Mouse (Mus musculus) intestine, embryonic 14.5 days (tissue): ENCODE data around the gene Btnl4. TPM values are rescaled to one million over a fixed set of nuclear protein-coding genes. Genes with fewer than 3 reads are reported as not detected.

ENCODE experiments used
- ATAC-seq: fragments of 200-750 bp; cut with Nextera tagmentation; replicated peaks from 2 replicates; pipeline ENCODE4 v1.8.0; 2017; ENCODE audit warnings: low read depth, moderate number of reproducible peaks, moderate TSS enrichment, moderate library complexity; ENCODE audit not compliant: low FRiP score, low TSS enrichment
- DNase-seq: peaks from one replicate; pipeline ENCODE4 v3.0.0-alpha.2; 2018; ENCODE audit warnings: low spot score
- H3K27ac ChIP-seq: fragments of 300-500 bp; sonication (generic); 2 replicates; pipeline ENCODE4 v1.5.1; 2014; ENCODE audit warnings: low read depth, mild to moderate bottlenecking, control low read depth
- H3K27me3 ChIP-seq: fragments of 300-500 bp; sonication (generic); replicated peaks from 2 replicates; pipeline ENCODE4 v1.6.1; 2014; ENCODE audit warnings: low read length, control low read depth; ENCODE audit not compliant: control insufficient read depth, insufficient read depth
- H3K36me3 ChIP-seq: fragments of 300-500 bp; sonication (generic); 2 replicates; pipeline ENCODE4 v1.6.1; 2014; ENCODE audit warnings: low read length, control low read depth; ENCODE audit not compliant: control insufficient read depth, insufficient read depth
- H3K4me1 ChIP-seq: fragments of 300-500 bp; sonication (generic); replicated peaks from 2 replicates; pipeline ENCODE4 v1.6.1; 2014; ENCODE audit warnings: low read length, control low read depth, mixed read lengths; ENCODE audit not compliant: control insufficient read depth, insufficient read depth
- H3K4me2 ChIP-seq: fragments of 300-500 bp; sonication (generic); 2 replicates; pipeline ENCODE4 v1.6.1; 2014; ENCODE audit warnings: low read length
- H3K4me3 ChIP-seq: fragments of 300-500 bp; sonication (generic); 2 replicates; pipeline ENCODE4 v1.5.1; 2014; ENCODE audit warnings: low read depth, low read length, control low read depth, mixed read lengths
- H3K9ac ChIP-seq: fragments of 300-500 bp; sonication (generic); 2 replicates; pipeline ENCODE4 v1.6.1; 2014; ENCODE audit warnings: mild to moderate bottlenecking, low read length
- H3K9me3 ChIP-seq: fragments of 300-500 bp; sonication (generic); 2 replicates; pipeline ENCODE4 v1.6.1; 2016; ENCODE audit warnings: low read length, control low read depth; ENCODE audit not compliant: control insufficient read depth
- WGBS: fragments of 180-500 bp; shearing (Covaris S2); extraction: QIAGEN DNeasy Blood & Tissue Kit; methylation state at CpG from one replicate; pipeline ENCODE4 v1.1.7; 2014; 5-methylcytosine and 5-hydroxymethylcytosine counted together
- polyA plus RNA-seq: library from polyadenylated mRNA; unstranded; fragments of >200 nt; fragmentation: Nextera tagmentation; extraction: Ambion mirVana; gene quantifications from 2 replicates; pipeline ENCODE4 v1.2.1, GENCODE M21; 2014

Gene Btnl4
- polyA plus RNA-seq, 1 experiment from 2014 or later: 3.3 TPM

DNA sequence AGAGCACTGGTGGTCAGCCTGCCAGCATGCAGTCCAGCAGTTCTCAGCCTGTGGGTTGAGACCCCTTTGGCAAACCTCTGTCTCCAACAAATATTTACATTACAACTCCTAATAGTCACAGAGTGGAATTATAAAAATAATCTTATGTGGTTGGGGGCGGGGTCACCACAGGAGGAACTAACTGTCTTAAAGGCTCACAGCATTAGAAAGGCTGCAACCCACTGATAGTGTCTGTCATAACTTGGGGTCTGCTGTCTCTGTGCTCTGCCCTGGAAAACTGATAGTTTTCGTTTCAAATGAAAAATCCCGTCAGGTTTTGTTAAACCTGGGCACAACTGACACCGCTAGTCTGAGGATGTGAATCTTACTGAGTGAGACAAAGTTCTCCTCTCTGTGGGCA, 19.4 kb downstream of the Btnl4 start:
- no peak for ATAC-seq
- H3K4me1 ChIP-seq: no peaks in the 10 kb centered on the region
- H3K4me2 ChIP-seq: no peak overlapping the region
- no peak overlapping the region for H3K27ac ChIP-seq
- 68% methylated on average over 4 of the region's 4 CpGs for WGBS
- no peaks in the 10 kb centered on the region for H3K27me3 ChIP-seq
- DNase-seq: no peak
- no peak overlapping the region for H3K9ac ChIP-seq
- no peaks in the 10 kb centered on the region for H3K36me3 ChIP-seq
- no peaks in the 10 kb centered on the region for H3K9me3 ChIP-seq
- no peak overlapping the region for H3K4me3 ChIP-seq

DNA sequence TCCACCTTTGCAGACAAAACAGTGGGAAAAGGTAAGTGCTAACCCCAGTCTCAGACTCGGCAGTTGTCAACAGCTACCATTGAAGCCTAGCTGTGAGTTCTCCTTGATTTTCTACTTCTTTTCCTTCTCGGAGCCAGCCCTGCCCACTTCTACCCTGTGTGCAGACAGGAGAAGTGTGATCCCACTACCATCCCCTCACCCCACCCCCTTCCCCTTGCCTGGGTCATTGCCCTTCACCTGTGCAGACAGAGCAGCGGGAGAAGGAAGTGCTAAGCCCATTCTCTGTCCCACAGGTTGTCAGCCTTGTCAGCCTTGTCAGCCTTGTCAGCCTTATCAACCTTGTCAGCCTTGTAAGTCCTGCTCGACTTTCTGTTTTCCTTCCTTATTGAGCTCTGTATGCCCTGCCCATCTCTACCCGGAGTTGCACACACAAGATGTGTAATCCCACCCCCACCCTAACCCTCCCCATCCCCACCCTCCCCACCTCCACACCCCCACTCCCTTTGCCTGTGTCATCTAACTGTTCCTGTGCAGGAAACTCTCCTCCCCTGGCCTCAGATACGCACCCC, 28.6 kb downstream of the Btnl4 start:
- Histone ChIP-seq H3K27ac (peak overlapping the region; percentile 59), H3K4me2 (no peak overlapping the region), H3K9ac (no peak overlapping the region), H3K4me1 (peaks cover 7% of the 10 kb centered on the region; the same call in 1 of the 2 replicates), H3K27me3 (no peaks in the 10 kb centered on the region), H3K4me3 (no peak overlapping the region), H3K36me3 (no peaks in the 10 kb centered on the region), H3K9me3 (no peaks in the 10 kb centered on the region)
- 40% methylated on average over 6 of the region's 6 CpGs for WGBS
- peak; percentile 66 for DNase-seq
- ATAC-seq: peak; percentile 88

DNA sequence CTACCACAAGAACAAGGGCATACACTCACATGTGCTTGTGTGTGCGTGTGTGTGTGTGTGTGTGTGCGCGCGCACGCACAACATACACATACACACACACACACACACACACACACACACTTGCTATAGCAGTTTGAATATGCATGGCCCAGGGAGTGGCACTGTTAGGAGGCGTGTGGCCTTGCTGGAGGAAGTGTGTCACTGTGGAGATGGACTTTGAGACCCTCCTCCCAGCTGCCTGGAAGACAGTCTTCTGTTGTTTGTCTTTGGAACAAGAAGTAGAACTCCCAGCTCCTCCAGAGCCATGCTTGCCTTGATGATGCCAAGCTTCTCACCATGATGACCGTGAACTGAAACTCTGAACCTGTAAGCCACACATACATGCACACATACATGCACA, 35.1 kb downstream of the Btnl4 start:
- Histone ChIP-seq H3K4me2 (no peak overlapping the region), H3K27ac (no peak overlapping the region)
- 71% methylated on average over 7 of the region's 7 CpGs for WGBS

DNA sequence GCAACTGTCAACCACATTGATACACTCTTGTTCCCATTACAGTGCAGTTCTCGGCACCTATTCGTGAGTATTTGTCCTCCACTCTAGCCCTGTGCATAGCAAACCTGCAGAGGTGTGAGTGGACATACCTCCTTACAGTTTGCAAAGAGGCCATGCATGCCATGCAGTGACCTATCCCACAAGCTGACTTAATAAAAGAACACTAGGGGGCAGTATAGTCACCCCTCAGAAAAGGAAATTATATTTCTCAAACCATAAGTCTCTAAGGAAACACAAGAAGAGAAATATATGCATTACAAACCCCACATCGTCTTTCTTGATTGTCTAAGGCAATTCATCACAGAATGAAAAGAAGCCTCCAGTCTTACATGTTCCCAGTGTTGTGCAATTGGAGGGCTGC, 37.3 kb downstream of the Btnl4 start:
- no peak for ATAC-seq
- Histone ChIP-seq H3K9ac (no peak overlapping the region), H3K4me2 (no peak overlapping the region), H3K9me3 (0 out of 2 replicates have a peak, but pooled peaks cover 2% of the 10 kb centered on the region), H3K36me3 (no peaks in the 10 kb centered on the region), H3K4me1 (no peaks in the 10 kb centered on the region), H3K4me3 (no peak overlapping the region), H3K27me3 (no peaks in the 10 kb centered on the region), H3K27ac (no peak overlapping the region)
- no peak for DNase-seq
- 43% methylated on average over 3 of the region's 3 CpGs for WGBS

More for the DNA sequence above, 35.1 kb downstream of the Btnl4 start:
- no peaks in the 10 kb centered on the region for H3K27me3 ChIP-seq
- peak; percentile 66; the same call in 1 of the 2 replicates for ATAC-seq
- H3K9ac ChIP-seq: no peak overlapping the region
- DNase-seq: no peak
- H3K4me3 ChIP-seq: no peak overlapping the region
- no peaks in the 10 kb centered on the region for H3K4me1 ChIP-seq
- H3K36me3 ChIP-seq: no peaks in the 10 kb centered on the region
- H3K9me3 ChIP-seq: no peaks in the 10 kb centered on the region

DNA sequence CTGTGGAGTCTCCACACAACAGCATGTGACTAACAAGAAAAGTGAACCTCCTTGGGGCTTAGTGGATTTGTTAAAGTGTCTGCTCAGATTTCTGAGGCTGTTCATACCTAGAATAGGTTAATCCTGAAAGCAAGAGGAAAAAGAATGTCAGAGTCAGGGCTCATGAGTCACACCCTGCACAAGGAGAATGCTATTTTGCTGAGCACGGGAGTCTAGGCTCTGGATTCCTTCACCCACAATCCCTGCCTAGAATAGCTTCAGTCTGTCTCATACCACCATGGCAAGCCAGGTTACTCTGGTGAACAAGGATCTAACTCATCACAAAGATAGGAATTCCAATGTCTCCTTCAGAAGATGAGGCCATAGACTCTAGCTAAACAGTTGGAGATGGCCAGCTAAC, 38.5 kb downstream of the Btnl4 start:
- Histone ChIP-seq H3K27ac (no peak overlapping the region), H3K36me3 (no peaks in the 10 kb centered on the region), H3K4me3 (no peak overlapping the region), H3K4me2 (no peak overlapping the region), H3K4me1 (no peaks in the 10 kb centered on the region), H3K9me3 (0 out of 2 replicates have a peak, but pooled peaks cover 2% of the 10 kb centered on the region), H3K9ac (no peak overlapping the region), H3K27me3 (no peaks in the 10 kb centered on the region)
- ATAC-seq (no peak), DNase-seq (no peak)
- 37% methylated on average over 1 of the region's 1 CpGs for WGBS

DNA sequence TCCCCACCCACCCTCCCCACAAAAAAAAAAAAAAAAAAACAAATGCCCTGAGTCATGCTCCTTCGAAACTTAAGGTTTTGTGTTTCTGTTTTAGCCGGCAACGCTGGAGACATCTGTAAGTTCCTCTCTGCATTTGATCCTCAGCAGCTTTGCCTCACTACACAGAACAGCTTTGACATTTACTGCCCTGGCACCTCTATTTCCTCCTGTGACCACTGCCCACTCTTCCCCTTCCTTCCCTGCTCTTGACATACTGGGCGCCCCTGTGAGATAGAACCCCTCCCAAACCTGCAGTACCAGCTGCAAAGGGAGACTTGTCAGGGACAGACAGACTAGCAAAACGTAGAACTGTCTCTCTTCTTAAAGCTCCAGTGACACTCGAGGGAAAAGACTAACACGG, 39.5 kb downstream of the Btnl4 start:
- ATAC-seq: no peak
- no peak overlapping the region for H3K4me3 ChIP-seq
- H3K9ac ChIP-seq: no peak overlapping the region
- H3K36me3 ChIP-seq: no peaks in the 10 kb centered on the region
- no peak overlapping the region for H3K27ac ChIP-seq
- H3K4me1 ChIP-seq: no peaks in the 10 kb centered on the region
- no peak overlapping the region for H3K4me2 ChIP-seq
- no peaks in the 10 kb centered on the region for H3K27me3 ChIP-seq
- 60% methylated on average over 7 of the region's 7 CpGs for WGBS
- H3K9me3 ChIP-seq: 0 out of 2 replicates have a peak, but pooled peaks cover 2% of the 10 kb centered on the region
- DNase-seq: no peak

DNA sequence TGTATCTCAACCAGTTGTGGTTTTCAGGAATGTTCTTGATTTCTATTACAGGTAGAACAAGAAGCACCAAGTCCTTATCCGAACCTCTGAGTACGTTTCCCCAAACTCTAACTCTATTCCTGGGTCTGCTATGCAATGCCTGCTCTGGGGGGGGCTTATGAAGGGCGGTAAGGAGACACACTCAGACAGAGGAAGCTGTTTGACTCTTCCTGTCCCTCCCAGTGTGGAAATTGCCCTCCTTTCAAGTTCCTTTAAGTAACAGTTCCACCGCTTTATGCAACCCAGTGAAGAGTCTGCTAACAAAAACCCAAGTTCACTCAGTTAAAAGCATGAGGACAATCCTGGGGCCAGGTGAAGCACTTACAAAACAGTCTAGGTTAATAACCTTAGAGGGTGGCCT, 40.0 kb downstream of the Btnl4 start:
- no peak overlapping the region for H3K27ac ChIP-seq
- H3K27me3 ChIP-seq: no peaks in the 10 kb centered on the region
- H3K4me2 ChIP-seq: no peak overlapping the region
- no peaks in the 10 kb centered on the region for H3K36me3 ChIP-seq
- 65% methylated on average over 4 of the region's 4 CpGs for WGBS
- no peak overlapping the region for H3K9ac ChIP-seq
- ATAC-seq: no peak
- no peaks in the 10 kb centered on the region for H3K4me1 ChIP-seq
- DNase-seq: no peak
- H3K4me3 ChIP-seq: no peak overlapping the region
- 0 out of 2 replicates have a peak, but pooled peaks cover 2% of the 10 kb centered on the region for H3K9me3 ChIP-seq

DNA sequence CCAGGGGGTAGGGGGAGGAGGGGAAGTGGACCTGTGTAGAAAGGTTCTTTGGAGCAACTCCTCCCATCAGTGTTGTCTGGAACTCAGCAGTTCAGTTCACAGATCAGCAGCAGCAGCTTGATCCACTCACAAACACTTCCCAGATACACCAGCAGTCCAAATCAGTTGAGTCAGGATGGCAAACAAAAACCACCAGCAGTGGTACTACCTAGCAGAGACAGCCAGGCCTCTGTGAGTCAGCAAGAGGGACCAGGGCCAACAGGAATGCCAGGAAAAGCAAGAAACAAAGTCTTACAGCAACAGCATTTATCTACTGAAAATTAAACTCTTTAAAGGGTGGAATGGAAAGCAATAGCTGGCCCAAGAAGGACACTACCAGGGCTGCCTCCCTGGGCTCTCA, 49.5 kb downstream of the Btnl4 start:
- no peak for ATAC-seq

DNA sequence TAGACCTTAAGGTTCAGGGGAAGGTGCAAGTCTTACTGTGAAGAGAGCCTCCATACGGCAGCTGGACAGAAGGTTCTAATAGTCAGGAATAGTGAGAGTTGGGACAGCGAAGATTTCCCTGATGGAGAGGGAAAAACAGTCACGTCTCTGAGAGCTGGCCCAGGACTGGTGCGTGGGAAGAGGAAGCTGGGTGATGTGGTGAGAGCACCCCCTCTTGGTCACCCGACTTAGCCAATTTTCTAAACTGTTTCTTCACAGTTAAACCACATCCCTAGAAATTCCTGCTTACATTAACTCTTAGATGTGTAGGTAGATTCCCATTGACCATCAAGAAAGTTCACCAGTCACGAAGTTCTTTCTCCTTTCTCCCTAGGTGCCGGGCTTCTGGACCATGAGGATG, 57.1 kb downstream of the Btnl4 start:
- ATAC-seq (no peak), DNase-seq (no peak)
- WGBS: 74% methylated on average over 7 of the region's 7 CpGs

More for the DNA sequence above, 49.5 kb downstream of the Btnl4 start:
- H3K36me3 ChIP-seq: no peaks in the 10 kb centered on the region
- no peak overlapping the region for H3K9ac ChIP-seq
- no peak overlapping the region for H3K4me3 ChIP-seq
- H3K4me2 ChIP-seq: no peak overlapping the region
- no peaks in the 10 kb centered on the region for H3K9me3 ChIP-seq
- no peaks in the 10 kb centered on the region for H3K27me3 ChIP-seq
- DNase-seq: no peak
- no peaks in the 10 kb centered on the region for H3K4me1 ChIP-seq
- no peak overlapping the region for H3K27ac ChIP-seq

More for the DNA sequence above, 57.1 kb downstream of the Btnl4 start:
- no peak overlapping the region for H3K4me2 ChIP-seq
- H3K27me3 ChIP-seq: no peaks in the 10 kb centered on the region
- H3K9me3 ChIP-seq: no peaks in the 10 kb centered on the region
- H3K27ac ChIP-seq: no peak overlapping the region
- no peaks in the 10 kb centered on the region for H3K4me1 ChIP-seq
- no peak overlapping the region for H3K4me3 ChIP-seq
- no peak overlapping the region for H3K9ac ChIP-seq
- H3K36me3 ChIP-seq: no peaks in the 10 kb centered on the region
